Mouse (Mus musculus) right cerebral cortex, postnatal 4 days (tissue): Measurements from ENCODE around the gene Slc24a5.
"Not testable (repeated sequence)": the region's sequence is repeated elsewhere in the genome, so short reads cannot be mapped to it uniquely, and the experiment has no call there.

Experiments
- DNase-seq: peaks from one replicate; pipeline ENCODE4 v3.0.0-alpha.2; 2022

Gene Slc24a5

DNA sequence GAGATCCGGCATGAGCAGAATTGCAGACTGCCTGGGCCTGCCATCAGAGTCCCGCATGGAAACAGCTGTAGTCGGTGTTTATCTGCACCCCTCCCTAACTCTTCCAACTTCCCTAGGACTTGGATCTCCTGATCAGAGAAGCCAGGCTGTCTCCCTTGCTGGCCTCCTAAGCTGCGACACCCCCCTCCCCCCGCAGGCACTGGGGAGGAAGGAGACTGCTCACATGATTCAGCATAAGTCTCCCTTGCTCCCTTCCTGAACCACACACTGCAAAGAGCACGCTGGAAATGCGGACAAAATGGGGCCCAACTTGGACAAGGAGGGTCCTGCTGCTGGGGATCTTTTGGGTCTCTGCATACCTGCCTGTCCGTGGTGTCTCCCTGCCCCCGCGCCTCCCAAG lies at the start of gene Slc24a5:
Slc24a5 (plus strand) TSS at position 231 of the 400 bp plus-strand sequence.
- no peak for DNase-seq

DNA sequence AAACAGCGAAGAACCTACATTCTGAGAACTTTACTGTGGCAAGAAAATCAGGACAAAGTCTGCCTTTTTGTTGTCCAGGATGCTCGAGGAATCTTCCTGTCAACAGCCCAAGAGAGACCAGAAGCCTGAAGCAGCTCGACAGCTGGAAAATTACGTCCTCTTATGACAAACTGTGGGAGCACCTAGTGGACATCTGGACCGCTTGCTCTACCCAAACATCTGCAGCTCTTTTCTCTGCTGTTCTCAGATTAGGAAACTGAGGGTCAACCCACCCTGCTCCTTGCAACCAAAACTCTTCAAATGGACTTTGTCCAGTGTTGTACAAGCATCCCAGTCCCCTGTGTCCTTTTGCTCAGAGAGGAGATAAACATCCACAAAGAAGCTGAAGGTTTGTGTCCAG lies 43.5 kb upstream of the Slc24a5 start:
- no peak for DNase-seq

DNA sequence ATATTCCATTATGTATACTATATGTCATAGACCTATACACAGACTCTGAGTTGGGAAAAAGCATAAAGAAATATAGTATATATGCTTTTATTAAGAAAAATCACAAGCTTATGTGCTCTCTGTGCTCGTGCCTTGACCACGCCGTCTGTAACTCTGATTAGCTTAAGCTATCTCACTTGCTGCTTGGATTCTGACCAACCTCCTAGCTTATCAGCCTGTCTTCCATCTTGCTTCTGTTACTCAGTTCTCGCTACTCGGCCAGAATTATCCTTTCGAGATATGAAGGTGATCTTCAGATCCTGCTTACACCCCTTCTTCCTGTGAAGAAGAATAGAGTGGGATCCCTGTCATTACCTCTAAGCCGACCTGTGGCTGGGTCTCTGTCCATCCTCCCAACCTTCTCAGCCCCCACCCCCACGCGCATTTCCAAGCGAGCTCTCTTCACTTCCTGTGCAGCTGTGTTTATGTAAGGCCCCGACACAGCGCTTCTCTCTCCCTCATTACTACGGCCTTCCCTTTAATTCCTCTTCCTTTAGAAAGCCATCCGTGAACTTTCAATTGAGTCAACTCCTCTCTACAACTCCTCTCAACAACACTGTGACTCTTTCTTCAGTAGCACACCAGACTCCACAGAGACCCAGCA lies 41.4 kb upstream of the Slc24a5 start:
- no peak for DNase-seq

GRCm38 (mm10) chr2:125030591-125030990 lies 37.3 kb upstream of the Slc24a5 start:
- no peak for DNase-seq

GRCm38 (mm10) chr2:125031111-125031510 lies 36.8 kb upstream of the Slc24a5 start:
- no peak for DNase-seq

DNA sequence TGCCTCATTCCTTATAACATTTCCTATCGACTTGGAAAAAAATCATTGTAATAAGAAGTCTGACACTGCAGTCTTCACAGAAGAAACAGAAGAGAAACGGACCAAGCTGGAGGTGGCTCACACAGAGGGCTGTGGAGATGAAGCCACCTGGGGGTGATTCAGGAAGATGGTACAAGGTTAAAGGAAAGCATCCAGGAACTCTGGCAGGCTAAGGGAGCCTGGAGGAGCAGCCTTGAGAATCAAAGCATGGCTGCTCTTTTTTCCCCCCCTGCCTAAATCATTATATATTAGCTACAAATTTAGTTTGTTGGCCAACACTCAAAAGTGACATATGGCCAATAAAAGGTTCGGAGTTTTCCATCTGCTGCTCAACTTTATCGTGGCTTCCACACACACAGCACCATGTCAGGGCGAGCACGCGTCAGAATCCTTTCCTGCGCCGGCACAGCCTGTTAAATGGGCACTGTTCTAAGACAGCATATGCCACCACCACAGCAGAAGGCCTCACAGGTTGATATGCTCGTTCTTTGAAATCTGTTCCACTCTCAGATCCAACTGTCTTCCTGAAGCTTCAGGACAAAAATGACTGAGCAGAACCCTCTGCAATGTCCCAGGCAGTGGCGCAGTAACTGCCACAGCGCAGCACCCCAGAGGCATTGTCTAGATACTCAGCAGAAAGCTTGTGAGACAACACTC lies 36.2 kb upstream of the Slc24a5 start:
- peak; percentile 37 for DNase-seq

DNA sequence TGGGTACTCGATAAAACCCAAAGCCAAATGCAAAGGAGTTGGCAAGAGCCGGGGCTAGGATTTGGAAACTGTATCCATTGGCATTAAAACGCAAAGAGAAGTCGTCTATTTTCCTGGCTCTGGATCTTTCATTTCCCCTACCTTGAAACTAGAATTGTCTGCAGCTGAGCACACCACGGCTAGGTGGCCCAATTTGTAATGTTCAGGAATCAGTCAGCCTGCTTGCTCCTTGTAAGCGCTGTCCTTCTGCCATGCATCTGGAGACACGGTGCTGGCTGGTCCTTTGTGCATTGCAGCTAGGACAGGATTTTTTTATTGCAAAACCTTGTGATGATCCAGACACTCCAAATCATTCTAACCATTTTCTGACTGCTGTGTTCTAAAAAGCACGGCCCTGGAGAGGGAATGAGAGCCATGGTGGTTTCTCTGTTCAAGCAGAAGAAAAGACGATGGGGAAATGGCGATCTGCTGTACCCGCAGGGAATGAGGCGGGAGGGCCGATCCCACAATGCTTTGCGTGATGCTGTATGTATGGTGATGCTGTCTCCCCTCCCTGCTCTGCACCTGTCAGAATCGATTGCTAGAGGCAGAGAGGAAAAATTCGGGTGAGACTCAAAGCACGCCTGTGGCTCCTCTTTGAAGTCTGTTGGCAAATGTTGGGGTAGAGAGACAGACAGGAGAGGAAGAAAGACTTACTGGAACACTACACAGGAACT lies 35.5 kb upstream of the Slc24a5 start:
- peak; percentile 47 for DNase-seq

DNA sequence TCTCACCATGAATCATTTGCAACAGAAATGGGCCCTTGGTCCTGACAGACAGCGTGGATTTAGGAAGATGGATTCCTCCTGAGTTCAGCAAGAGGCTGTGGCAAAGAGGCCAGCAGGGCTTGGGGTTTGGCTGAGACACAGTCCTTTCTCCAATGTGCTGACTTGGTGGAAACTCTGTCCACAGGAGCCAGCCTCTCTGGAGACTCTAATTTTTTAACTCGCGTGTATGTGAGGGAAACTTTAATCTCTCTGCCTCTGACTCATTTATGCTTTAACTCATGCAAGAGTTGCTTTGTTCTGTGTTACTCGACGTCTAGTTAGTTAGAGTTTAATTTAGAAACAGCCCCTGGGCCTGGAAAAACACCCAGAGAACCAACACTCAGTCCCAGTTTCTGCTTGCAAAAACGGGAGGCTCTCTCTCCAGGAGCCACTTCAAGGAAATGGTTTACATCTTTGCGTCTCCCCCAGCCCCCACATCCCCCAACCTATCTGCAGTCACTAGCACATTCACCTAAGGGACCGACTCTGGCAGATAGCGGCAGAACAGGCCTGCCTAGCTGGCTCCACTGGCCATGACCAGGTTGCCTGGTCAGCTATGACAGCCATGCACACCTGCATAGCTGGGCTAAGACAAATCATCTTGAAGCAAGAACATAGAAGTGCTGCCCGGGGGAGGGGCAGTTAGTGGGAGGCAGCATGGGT lies 34.7 kb upstream of the Slc24a5 start:
- no peak for DNase-seq

GRCm38 (mm10) chr2:125055316-125055903 lies 12.5 kb upstream of the Slc24a5 start:
- DNase-seq: no peak

GRCm38 (mm10) chr2:125057250-125057815 lies 10.6 kb upstream of the Slc24a5 start:
- DNase-seq: peak; percentile 36

- no peak for DNase-seq
Measured at GRCm38 (mm10) chr2:125061451-125061850, 6.5 kb upstream of the Slc24a5 start.

DNA sequence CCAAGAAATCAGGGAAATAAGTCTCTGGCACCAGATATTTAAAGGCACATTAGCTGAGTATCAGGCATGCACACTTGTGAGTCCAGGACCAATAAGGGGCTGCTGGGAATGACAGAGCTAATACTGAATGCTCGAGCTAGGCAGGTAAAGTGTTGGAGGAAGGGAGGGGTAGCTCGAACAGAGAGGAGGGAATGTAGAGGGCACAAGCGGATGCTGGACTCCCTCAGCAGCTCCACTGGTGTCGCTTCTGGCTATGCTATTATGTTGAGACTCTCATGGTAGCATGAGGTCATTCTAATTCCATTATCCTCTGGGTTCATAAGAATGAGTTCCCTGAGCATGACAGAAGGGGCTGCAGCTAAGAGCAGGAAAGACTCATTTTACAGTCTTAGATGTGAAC lies 5.0 kb upstream of the Slc24a5 start:
- no peak for DNase-seq

DNA sequence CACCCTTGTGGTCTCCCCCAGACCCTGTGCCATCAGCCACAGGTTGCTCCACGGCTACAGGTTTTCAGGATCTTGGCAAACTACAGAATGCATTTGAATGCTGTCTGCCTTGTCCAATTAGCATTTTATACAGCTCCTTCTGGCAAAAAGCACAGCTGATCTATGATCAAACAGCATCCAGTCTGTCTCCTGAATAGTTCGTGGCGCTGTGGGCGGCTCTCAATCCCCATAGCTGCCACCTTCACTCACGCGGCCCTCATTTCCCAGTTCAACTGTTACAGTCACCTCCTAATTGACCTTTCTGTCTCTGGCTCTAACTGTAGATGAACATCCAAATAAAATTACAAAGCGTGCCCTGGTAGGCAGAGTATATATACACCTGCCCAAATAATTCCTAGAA lies 551 bp upstream of the Slc24a5 start:
- DNase-seq: no peak

GRCm38 (mm10) chr2:125068696-125069095 lies 772 bp downstream of the Slc24a5 start:
- no peak for DNase-seq

GRCm38 (mm10) chr2:125073056-125073780 lies 5.3 kb downstream of the Slc24a5 start:
- no peak for DNase-seq

DNA sequence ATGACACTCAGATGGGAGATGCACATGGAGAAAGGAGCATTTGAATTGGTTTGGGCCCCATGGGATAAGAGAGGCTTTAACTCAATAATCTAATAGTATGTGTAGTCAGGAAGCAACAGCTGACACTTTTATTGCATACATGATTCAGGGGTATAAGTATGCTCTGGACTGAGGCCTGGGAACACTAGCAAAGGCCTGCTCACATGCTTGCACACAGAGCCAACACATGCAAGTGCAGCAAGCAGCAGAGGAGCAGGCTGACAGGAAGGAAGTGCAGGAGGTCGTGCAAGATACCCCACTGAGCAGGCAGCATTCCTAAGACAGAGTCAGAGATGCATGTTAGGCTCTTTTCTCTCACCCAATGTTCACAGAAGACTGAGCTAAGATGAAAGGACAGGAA lies 16.0 kb downstream of the Slc24a5 start:
- DNase-seq: no peak

DNA sequence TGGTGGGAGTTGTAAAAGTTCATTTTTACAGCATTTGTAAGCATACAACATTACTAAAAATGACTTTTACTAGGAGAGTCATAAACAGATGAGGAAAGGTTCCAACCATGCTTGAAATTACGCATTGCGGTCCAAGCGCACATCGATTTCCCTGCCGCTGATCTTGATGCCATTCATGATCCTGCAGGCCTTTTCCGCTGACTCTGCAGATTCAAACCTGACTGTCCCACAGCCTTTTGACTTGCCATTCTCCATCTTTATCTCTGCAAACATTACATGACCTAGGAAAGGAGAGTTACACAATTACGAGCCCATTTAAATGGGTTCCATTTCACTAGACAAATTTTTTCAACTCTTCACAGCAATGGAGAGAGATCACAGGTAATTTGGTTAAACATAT lies 20.8 kb downstream of the Slc24a5 start:
- DNase-seq: no peak

- not testable (repeated sequence) for DNase-seq
Measured at GRCm38 (mm10) chr2:125092123-125092522, 24.2 kb downstream of the Slc24a5 start.

DNA sequence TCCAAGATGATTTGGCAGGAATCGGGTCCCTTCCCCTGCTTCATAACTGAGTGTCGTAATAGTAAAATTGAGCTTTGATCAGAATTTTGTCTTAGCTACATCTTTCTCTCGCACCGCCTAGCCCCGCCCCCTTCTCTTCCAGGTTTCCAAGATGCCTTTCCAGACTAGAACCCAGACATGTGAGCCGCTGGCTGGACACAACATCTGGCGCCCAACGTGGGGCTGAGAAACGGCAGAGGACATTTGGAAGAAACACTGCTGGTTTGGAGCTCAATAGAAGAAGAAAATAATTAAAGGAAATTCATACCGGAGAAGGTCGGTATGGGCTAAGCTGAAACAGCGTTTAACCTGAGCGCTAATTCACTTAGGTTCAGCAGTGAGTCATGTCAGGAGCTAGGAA lies 36.6 kb downstream of the Slc24a5 start:
- not testable (repeated sequence) for DNase-seq

- DNase-seq: not testable (repeated sequence)
Measured at GRCm38 (mm10) chr2:125106536-125106935, 38.6 kb downstream of the Slc24a5 start.

GRCm38 (mm10) chr2:125119381-125120110 lies 51.6 kb downstream of the Slc24a5 start:
- DNase-seq: no peak
